Mouse (Mus musculus): ENCODE measurements around the gene Rfpl4.
"Not testable (repeated sequence)": the region's sequence is repeated elsewhere in the genome, so short reads cannot be mapped to it uniquely, and the experiment has no call there.

The Rfpl4 gene

GRCm38 (mm10) chr7:5080815-5081214 is 35.9 kb downstream of the Rfpl4 start:
- no peak for DNase-seq (ENCODE audit: low spot score in 2 of 2)

DNA sequence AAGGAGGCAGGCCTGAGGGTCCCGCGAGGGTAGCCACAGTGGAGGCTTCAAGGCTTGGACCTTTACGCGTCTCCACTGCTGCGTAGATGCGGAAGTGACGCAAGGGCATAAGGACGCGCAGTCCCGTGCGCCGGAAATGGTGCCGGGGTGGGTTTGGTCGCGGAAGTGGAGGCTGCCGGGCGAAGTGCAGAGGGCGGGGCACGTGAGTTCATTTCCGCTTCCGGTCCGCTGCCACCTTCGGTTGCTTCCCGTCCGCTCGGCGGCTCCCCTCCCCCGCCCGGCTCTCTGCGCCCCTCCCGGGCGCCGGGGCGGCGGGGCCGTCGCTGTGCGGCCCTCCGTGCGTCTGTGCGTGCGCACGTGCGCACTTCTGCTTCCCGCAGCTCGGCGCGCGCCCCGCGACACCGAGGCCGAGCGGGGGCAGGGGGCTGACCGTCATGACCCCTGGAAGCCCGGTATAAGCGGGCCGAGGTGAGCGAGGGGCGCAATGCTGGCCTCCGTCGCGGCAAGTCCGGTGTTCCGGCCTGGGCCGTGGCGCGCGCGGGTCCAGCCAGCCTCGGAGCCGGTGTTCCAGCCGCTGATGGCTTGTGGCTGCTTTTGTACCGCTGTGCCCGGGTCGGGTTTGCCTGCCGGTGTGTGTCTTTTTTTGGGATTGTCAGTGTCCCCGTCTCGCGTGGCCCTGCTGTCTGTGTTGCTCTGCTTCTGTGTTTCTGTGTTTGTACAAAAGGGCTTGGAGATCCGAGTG is 36.6 kb downstream of the Rfpl4 start, which contains the start of gene Epn1:
Epn1 (plus strand) TSS at position 226 of the 742 bp plus-strand sequence.
- peak; percentile 90 to 97 for DNase-seq (ENCODE audit: low spot score in 2 of 2)

GRCm38 (mm10) chr7:5079365-5080009 is 37.3 kb downstream of the Rfpl4 start:
- not testable (repeated sequence) for DNase-seq (ENCODE audit: low spot score in 2 of 2)

DNA sequence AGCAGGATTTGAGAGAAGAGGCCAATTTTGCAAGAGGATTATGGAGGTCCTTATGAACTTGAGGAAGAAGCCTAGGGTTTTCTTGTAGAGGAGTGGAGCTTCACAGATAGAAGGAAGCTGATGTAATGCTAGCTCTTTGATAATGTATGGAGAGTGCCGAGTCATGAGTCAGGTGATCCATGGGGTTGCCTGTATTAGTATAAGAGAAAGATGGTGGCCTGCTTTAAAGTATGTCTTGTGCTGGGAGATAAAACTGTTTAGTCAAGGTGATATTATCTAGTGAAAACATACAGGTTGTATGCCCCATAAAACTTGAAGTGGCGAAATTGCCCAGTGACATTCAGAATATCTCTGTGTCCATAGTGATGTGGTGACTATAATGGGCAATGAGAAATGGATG is 39.8 kb downstream of the Rfpl4 start:
- no peak for DNase-seq (ENCODE audit: low spot score in 2 of 2)

DNA sequence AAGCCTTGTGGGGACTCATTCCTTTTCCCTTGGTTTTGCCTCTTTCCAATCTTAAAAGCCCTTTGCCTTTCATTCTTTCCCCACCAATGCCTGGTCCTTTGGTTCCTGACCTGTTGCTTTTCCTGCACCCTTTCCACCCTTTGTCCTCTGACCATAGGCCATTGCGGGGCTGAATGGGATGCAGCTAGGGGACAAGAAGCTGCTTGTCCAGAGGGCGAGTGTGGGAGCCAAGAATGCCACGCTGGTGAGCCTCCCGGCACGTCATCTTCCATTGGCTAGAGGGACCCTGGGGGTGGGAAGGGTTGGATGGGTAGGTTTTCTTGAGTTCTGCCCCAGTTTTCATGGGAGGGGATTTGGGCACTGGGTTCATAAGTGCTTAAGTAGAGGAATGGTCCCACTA is 41.8 kb downstream of the Rfpl4 start:
- no peak for DNase-seq (ENCODE audit: low spot score in 2 of 2)

DNA sequence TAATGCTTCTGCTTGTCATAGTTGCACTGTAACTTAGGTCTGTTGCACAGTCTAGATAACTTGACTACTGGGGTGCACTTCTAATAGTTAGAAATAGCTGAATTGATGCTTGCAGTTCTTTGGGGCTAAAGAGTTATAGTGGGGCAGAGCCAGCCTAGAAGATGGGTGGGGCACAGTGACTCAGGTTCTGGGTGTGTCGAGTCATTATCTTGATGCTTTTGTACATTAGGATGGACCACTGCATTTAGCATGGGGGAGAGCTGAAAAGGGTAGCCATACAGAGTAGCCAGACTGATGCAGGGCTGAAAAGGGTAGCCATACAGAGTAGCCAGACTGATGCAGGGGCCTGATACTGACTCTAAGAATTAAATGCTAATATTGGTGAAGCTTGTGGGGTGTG is 43.2 kb downstream of the Rfpl4 start:
- DNase-seq (ENCODE audit: low spot score in 2 of 2), result no peak

DNA sequence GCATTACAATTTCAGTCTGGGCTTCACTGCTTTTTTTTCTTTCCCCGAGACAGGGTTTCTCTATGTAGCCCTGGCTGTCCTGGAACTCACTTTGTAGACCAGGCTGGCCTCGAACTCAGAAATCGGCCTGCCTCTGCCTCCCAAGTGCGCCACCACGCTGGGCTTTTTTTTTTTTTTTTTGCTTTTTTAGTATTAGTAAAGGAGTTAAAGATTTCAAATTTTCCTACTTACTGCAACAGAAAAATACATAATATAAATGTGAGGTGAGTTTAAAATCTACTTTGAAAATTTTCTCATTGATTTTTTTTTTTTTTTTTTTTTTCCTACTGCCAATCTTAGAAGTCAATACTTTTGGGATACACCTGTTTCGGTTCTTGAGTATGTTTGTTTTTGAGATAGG is 51.9 kb downstream of the Rfpl4 start:
- DNase-seq (ENCODE audit: low spot score in 2 of 2), result no peak

- DNase-seq (ENCODE audit: low spot score in 2 of 2), result peak in 1 of 2 experiments; percentile 50
Observed at GRCm38 (mm10) chr7:5062360-5063001, 54.3 kb downstream of the Rfpl4 start.

DNA sequence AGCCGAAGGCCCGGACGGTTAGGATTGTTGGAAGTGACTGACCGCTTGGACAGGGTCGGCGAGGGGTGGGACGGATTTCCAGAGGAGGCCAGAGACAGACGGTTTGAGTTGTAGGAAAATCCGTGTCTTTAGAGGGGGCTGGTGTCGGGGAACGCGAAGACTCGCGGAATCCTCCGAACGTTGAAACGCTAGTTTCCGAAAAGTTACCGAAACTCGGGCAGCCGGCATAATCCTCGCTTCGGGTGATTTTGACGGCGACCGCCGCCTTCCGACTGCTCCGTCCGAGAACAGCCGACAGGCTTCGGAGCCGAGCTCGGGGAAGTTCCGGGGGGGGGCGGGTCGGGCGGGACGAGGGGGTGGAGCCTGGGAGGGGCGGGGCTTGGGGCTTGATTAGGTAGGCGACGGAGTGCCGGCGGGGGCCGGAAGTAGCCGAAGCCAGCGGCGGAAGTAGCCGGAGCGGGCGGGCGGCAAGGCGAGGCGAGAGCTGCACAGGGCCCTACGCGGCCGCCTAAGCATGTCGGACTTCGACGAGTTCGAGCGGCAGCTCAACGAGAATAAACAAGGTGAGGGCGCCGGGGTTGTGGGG is 54.9 kb downstream of the Rfpl4 start, which contains the start of gene U2af2:
U2af2 (plus strand) TSS at position 370 of the 586 bp plus-strand sequence.
- peak; percentile 81 to 84 for DNase-seq (ENCODE audit: low spot score in 2 of 2)

GRCm38 (mm10) chr7:5060944-5061773 is 55.6 kb downstream of the Rfpl4 start:
- DNase-seq (ENCODE audit: low spot score in 2 of 2), result peak; percentile 99 to 100

- DNase-seq (ENCODE audit: low spot score in 2 of 2), result peak; percentile 59 to 64
Observed at GRCm38 (mm10) chr7:5060239-5060731, 56.5 kb downstream of the Rfpl4 start.

All from frontal cortex, postnatal 25 days (tissue).